Mouse (Mus musculus) 3T3-L1 (cell line): ENCODE data around the gene Rps6kb1.
A peak's percentile ranks its signal among the peaks of the same experiment; 100 is the strongest.
"Not testable (repeated sequence)": the region's sequence is repeated elsewhere in the genome, so short reads cannot be mapped to it uniquely, and the experiment has no call there.

ENCODE experiments used
- DNase-seq: peaks from one replicate; pipeline ENCODE4 v3.0.0-alpha.2; 2015; ENCODE audit warnings: low read depth, low spot score

The Rps6kb1 gene

GRCm38 (mm10) chr11:86542851-86543250 is 1.8 kb downstream of the Rps6kb1 start:
- peak; percentile 76 for DNase-seq

DNA sequence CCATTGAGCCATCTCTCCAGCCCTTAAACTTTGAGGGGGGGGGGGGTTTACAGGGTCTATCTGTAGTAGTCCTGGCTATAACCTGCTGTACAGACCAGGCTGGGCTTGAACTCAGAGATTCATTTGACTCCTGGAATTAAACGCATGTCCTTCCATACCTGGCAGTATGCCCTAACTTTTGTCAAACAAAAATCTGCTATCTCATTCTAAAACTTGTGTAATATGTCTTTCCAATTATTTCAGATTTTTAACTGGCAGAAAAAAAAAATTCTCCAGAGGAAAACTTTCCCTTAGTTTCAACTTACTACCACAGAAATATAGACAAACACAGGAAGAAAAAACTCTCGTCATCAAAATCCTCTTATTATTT is 4.1 kb downstream of the Rps6kb1 start:
- no peak for DNase-seq

GRCm38 (mm10) chr11:86539716-86540475 is 4.7 kb downstream of the Rps6kb1 start:
- no peak for DNase-seq

GRCm38 (mm10) chr11:86538786-86539185 is 5.8 kb downstream of the Rps6kb1 start:
- DNase-seq: no peak

DNA sequence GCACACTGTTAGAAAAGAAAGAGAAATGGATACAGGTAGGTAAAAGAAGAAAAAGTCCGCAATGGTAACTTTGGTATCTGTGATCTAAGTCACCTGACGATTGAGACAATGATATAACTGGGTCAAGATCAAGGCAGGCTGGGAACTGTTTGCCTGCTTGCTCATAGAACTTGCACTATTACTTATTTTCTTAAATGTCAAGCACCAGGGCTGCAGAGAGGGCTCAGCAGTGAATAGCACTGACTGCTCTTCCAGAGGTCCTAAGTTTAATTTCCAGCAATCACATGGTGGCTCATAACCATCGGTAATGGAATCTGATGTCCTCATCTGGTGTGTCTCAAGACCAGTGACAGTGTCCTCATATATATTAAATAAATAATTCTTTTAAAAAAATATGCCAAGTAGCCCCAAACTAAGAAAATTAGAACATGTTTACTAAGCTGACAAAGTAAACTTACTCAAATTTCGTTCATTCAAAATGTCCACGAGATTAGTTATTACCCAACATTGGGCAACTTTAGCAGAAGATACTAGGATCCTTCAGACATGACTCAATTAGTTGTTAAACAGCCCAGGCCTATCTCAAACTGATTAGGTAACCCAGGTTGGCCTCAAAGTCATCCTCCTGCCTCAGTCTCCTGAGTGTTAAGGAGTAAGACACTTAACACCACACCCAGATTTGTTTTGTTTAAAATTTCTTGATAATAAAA is 10.2 kb downstream of the Rps6kb1 start:
- DNase-seq: no peak

- not testable (repeated sequence) for DNase-seq
Observed at GRCm38 (mm10) chr11:86533302-86533701, 11.3 kb downstream of the Rps6kb1 start.

GRCm38 (mm10) chr11:86532834-86533233 is 11.8 kb downstream of the Rps6kb1 start:
- DNase-seq: peak; percentile 65

DNA sequence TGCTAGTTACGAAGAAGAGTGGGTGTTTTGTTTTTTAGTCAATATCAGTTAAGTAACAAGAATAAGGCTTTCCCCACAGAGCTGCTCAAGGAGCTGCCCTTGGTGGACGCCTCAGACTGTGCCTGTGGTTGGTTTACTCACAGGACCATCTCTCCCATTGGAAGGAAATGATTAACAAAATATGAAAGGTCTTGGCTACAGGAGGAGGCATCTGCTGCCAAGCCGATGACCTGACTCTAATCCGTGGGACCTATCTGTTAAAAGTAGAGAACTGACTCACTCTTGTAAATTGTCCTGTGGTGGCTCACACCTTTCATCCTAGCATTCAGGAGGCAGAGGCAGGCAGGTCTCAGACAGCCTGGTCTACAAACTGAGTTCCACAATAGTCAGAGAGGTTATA is 17.1 kb downstream of the Rps6kb1 start:
- DNase-seq: no peak

DNA sequence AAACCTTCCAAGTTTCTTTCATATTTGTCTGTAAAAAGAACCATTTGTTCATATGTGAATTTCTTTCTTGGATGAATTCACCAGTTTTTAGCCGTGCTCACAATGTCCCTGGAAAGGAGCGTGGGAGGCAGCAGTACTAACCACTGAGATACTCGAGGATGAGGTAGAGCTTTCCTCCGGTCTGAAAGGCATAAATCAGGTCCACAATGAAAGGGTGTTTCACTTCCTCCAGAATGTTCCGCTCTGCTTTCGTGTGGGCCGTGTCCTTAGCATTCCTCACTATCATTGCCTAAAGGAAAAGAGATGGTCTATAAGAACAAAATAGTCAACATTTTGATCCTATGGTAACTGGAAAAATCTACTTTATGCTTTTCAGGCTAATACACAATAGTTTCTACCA is 24.9 kb downstream of the Rps6kb1 start:
- no peak for DNase-seq

DNA sequence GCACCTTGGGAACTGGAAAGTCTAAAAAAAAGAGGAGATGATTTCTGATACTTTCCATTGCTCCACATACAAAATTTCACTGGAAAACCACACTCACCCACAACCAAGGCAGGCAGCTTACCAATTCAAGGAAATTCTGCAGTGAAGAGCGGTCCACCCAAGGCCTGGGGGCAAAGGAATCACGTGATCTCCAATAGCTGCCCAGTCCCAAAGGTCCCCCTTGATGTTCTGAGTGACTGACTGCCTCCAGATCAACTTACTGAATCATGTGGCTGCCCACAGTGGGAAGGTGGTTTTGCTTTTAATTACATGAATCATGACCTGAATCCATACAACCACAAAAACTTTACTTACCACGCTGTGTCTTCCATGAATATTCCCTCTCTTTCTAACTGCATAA is 27.4 kb downstream of the Rps6kb1 start:
- peak; percentile 48 for DNase-seq

DNA sequence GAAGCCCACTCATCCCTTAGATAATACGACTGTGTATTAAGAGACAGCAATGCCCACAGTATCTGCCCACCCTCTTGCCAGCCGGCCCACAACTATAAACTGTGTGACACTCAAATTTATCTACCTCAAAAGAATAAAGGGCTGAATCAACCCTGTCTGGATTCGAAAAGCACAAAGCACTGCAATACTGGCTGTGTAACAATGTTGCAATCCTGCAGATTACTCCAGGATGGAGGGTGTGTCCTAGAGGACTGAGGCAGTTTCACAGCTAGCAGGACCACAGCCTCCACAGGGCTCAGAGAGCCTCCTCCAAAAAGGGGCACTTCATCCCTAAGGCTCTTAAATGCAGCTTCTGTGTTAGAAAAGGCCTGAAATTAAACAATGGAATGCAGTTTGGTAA is 28.0 kb downstream of the Rps6kb1 start:
- peak; percentile 42 for DNase-seq

- DNase-seq: peak; percentile 59
Observed at GRCm38 (mm10) chr11:86507991-86508390, 36.6 kb downstream of the Rps6kb1 start.

DNA sequence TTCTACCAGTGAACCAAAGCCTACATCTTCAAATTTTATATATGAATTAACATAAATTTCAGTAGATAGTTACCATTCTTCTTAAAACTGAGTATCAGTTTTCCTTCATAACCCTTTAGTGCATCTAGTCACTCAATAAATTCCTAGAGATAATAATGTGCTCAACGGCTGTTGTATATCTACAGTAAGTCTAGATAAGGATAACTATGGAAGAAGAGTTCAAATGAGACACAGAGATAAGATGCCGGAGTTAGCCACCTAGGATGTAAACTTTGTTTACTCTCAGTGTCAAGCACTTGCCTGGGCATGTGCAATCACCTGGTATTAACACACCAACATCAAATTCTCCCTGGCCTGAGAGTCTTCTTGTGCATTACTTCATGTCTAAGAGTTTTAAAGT is 37.3 kb downstream of the Rps6kb1 start:
- DNase-seq: no peak

DNA sequence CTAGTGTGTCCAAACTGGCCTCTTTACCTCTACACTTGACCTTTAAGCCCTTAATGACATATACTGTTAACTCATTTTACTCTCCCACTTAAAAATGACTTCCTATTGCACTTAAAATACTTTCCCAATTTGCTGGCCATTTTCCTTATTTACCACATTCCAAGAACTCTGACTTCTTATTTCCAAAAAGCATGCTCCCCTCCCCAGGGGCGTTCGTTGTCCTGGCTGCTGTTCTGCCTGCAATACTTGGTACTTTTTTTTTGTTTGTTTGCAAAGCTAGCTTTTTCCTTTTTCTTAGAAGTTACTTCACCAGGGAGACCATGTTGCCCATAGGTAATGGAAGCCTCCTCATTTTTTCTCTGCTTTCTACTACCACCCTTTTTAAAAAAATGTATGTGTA is 41.5 kb downstream of the Rps6kb1 start:
- DNase-seq: no peak

DNA sequence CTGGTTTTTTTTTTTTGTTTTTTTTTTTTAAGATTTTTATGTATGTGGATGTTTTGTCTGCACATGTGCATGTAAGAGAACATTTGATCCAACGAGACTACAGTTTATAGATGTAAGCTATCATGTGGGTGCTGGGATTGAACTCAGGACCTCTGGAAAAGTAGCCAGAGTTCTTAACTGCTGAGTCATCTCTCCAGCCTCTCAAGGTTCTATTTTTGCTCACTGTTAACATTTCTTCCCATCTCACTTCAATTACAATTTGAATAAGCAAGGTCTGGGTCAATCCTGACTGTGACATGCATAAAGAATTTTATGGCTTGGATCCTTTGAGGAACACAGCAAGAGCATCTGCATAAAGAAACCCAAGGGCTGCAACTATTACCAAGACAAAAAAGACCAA is 43.8 kb downstream of the Rps6kb1 start:
- DNase-seq: peak; percentile 61

- DNase-seq: peak; percentile 29
Observed at GRCm38 (mm10) chr11:86497908-86498307, 46.7 kb downstream of the Rps6kb1 start.

DNA sequence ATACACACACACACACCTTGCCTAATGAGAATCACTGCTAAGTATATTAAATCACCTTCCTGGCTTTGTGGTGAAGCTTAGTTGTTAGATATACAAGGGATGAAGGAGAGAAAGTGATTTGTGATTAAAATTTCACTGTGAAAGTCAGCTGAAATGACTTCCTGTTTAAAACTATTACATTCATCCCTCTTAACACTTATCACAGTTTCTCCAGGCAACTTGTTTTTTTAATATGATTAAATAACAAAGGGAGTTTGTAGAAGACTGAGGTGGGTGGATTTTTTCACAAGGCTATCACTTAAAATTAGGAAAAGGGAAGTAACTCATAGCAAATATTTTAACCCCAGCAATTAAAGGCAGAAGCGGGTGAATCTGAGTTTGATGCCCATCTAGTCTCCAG is 47.2 kb downstream of the Rps6kb1 start:
- no peak for DNase-seq

DNA sequence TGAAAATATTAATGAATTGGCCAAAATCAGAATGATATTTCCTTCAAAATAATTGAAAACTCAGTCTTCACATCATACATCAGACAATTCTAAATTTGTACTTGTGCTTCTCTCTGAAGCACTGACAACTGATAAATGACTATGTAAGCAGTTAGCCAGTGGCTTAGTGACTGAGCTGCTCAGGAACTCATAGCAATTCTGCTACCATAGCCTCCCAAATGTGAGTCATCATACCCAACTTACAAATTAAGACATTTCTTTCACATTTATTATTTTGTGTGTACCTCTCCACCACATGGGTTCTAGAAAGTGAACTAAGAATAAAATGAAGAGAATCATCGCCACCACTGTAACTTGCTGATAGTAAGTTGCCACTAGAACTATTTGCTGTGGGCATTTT is 53.8 kb downstream of the Rps6kb1 start:
- DNase-seq: peak; percentile 74

- DNase-seq: no peak
Observed at GRCm38 (mm10) chr11:86484910-86485510, 59.6 kb downstream of the Rps6kb1 start.

DNA sequence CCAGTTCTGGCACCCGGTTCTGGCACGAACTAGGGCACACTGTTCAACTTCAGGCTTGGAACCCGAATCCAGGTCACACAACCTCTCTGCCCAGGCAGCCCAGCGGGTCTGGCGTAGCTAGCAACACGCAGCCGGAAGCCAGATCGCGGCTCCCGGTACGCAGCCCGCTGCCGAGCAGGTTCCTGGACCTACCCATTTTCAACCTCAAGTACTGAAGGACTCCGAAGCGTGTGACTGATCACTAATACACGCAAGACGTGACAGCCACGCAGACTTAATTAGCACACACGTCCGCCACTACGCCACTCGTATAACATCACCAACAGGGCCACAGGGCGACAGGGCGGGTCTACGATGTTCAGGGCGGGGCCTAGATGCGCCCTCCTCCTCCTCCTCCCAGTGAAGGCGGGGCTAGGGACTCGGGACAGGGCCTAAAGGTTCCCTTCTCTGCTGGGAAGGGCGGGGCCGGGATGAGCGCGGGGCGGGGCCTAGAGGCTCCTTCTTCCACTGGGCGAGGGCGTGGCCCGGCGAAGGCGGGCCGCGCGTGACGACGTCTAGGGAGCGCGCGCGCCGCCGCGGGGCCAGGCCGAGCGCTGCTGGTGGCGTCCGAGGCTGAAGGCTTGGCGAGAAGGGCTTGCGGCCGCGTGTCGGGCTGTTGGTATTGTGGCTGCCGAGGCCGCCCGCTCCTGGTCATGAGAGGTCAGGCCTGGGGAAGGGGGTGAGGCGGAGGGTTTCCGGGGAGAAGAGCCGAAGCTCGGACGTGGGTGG is 60.3 kb downstream of the Rps6kb1 start, which contains the start of gene Rnft1:
Rnft1 (plus strand) TSS at position 557 of the 768 bp plus-strand sequence.
- DNase-seq: peak; percentile 98

DNA sequence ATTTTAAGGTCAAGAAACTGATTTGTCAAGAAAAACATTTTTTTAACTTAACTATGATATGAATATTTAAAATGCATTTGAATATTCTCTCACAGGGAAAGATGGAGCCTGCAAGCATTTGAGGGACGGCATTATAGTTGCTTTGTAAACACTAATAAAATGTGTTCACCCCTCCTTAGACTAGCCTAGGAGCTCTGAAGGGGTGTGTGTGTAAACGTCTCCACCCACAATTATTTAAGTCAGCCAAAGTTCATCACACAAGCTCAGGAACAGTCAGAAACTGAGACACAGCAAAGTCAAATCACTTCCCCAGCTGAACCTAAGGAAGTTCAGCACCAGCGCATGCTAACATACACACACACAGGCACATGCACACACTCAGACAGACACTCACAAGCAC is 71.0 kb downstream of the Rps6kb1 start:
- DNase-seq: peak; percentile 21

DNA sequence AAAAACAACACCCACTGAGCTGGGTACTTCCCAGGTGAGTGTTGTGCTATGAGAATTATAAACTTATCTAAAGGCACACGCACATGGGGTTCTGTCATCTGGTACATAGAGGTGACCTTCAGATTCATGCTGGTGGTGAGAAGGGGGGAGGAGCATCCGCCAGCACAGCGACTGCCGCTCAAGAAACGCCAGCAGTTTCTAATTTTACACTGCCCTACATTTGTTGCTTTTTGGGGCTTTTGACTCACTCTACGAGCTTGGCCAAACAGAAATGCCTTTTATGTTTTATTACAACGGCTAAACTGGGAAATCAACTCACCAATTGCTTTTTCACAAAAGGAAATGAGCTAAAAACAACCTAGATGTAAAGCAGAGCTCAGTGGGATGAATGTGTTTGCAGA is 71.8 kb downstream of the Rps6kb1 start:
- DNase-seq: peak; percentile 33
